Mouse (Mus musculus) gastrocnemius, adult 8-10 months (tissue): Measurements from ENCODE around the gene Prl7b1. TPM values are rescaled to one million over a fixed set of nuclear protein-coding genes. Genes with fewer than 3 reads are reported as not detected.

Experiments
- DNase-seq, 2 experiments: peaks; one replicate each; pipeline ENCODE4 v3.0.0; 2022; ENCODE audit warnings: low spot score in 2 of 2
- total RNA-seq, 4 experiments: library from RNA; stranded (reverse); gene quantifications; 2 replicates each; pipeline ENCODE4 v1.2.4; 2022

The Prl7b1 gene
- total RNA-seq: not detected

DNA sequence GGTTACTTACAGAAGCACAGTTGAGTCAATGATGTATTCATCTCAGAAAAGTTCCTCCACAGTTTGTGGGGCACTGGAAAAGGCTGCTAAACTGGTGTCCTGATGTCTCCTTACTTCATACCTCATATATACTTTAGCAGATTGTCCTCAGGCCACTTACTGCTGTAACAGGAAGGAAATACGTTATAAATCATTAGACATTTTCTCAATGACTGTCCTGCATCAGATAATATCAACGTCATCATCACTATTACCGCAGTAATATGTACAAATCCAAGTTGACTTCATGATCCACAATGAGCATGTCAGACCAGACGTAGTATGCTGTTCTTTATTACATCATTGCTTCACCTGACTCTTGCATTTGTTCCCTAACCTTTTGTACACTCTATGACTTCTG is at the start of gene Prl7b1:
TSS of gene Prl7b1 (minus strand) at position 101 of the 400 bp plus-strand sequence.
- DNase-seq: no peak

DNA sequence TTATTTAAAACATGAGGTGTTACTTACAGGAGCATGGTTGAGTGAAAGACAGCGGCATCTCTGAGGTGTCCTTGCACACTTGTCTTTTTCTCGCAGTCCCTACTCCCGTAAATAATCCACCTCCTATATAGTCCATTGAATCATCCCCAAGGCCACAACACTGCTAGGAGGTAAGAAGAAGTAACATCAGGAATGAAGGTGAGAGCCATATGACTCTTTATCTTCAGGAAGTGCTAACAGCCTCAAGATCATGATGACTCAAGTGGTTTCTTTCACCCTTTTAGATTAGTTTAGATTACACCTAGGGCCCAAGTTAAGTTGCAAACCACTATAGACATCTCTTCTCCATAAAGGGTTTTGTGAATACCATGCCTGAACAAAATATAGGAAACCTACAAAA is 32.0 kb upstream of the Prl7b1 start, which contains the start of gene Prl7a1:
TSS of gene Prl7a1 (minus strand) at position 101 of the 400 bp plus-strand sequence.
- DNase-seq: no peak

DNA sequence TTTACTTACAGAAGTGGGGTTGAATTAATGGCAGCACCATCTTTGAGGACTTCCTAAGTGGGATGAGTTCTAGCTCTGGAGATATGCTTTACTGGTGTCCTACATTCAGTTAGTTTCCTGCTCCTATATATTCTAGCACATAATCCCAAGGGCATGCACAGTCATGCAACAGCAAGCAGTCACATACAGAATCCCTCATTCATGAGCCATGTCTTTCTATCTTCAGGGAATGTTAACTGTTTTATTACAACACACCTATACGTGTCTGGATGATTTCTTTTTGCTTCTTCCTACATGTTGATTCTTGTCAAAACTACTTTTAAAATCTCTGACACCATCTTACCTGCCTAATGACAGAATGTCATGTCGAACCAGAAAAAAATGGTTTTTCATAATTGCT is 28.3 kb downstream of the Prl7b1 start, which contains the start of gene Prl8a1:
TSS of gene Prl8a1 (minus strand) at position 101 of the 400 bp plus-strand sequence.
- DNase-seq: no peak

DNA sequence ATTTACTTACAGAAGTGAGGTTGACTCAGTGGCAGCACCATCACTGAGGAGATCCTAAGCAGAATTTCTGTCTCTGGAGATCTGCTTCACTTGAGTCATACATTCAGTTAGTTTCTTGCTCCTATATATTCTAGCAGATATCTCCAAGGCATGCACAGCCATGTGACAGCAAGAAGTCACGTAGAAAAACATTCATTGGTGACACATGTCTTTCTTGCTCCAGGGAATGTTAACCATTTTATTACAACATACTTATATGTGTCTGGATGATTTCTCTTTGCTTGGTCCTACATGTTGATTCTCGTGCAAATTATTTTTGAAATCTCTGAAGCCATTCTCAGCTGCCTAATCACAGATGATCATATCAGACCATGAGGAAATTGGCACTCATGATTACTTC is 45.9 kb downstream of the Prl7b1 start, which contains the start of gene Prl8a9:
TSS of gene Prl8a9 (minus strand) at position 101 of the 400 bp plus-strand sequence.
- no peak for DNase-seq

DNA sequence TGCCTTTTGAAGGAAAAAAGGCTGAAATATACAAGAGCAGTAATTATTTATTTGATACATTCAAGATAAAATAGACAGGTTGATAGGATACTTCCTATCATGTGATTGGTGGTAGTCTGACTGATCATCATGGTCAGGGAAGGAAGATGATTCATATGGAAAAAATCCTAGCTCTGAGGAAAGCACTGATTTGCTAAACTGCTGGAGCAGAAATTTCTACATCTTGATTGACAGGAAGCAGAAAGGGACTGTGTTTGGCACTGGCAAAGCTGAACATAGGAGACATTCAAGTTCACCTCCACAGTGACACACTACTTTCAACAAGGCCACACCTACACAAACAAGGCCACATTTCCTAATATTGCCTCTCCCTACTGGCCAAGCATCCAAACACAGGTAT is 57.0 kb downstream of the Prl7b1 start:
- no peak for DNase-seq

Other genes with a start within 250 kb of the Prl7b1 start
- gene Prl2b1, start 219.7 kb downstream of the Prl7b1 start, total RNA-seq: not detected
- not detected for gene Prl8a6, start 171.9 kb downstream of the Prl7b1 start, total RNA-seq
- not detected for gene Prl8a8, start 97.4 kb downstream of the Prl7b1 start, total RNA-seq
- not detected for gene Prl8a9, start 46.0 kb downstream of the Prl7b1 start, total RNA-seq
- not detected for gene Prl8a1, start 28.4 kb downstream of the Prl7b1 start, total RNA-seq
- not detected for gene Prl7a1, start 31.9 kb upstream of the Prl7b1 start, total RNA-seq
- gene Prl7a2, start 57.5 kb upstream of the Prl7b1 start, total RNA-seq: not detected
- gene Prl7d1, start 106.2 kb upstream of the Prl7b1 start, total RNA-seq: not detected
- not detected for gene Prl7c1, start 170.2 kb upstream of the Prl7b1 start, total RNA-seq
- not detected for gene Prl2a1, start 191.1 kb upstream of the Prl7b1 start, total RNA-seq
- not detected for gene Prl2c1, start 238.8 kb upstream of the Prl7b1 start, total RNA-seq